Mouse (Mus musculus) midbrain, embryonic 13.5 days (tissue): ENCODE measurements at regions not wholly inside any gene's neighbourhood (a gene's known extent, or its start where the extent isn't known, plus 50 kb on each side); places are given as distances from the start of the nearest gene placed in this dataset.

Source experiments
- ATAC-seq: fragments of 200-750 bp; cut with Nextera tagmentation; 2 replicates; pipeline ENCODE4 v1.8.0; 2017; ENCODE audit warnings: mild to moderate bottlenecking, moderate TSS enrichment, moderate library complexity
- H3K27ac ChIP-seq: fragments of 300-500 bp; sonication (generic); 2 replicates; pipeline ENCODE4 v1.5.1; 2015; ENCODE audit warnings: inconsistent platforms, mild to moderate bottlenecking, moderate library complexity
- H3K27me3 ChIP-seq: fragments of 300-500 bp; sonication (generic); 2 replicates; pipeline ENCODE4 v1.6.1; 2015; ENCODE audit warnings: mild to moderate bottlenecking, inconsistent platforms
- H3K36me3 ChIP-seq: fragments of 300-500 bp; sonication (generic); 2 replicates; pipeline ENCODE4 v1.6.1; 2015; ENCODE audit warnings: mild to moderate bottlenecking, inconsistent platforms
- H3K4me1 ChIP-seq: fragments of 300-500 bp; sonication (generic); replicated peaks from 2 replicates; pipeline ENCODE4 v1.6.1; 2015; ENCODE audit warnings: inconsistent platforms
- H3K4me2 ChIP-seq: fragments of 300-500 bp; sonication (generic); replicated peaks from 2 replicates; pipeline ENCODE4 v1.6.1; 2015; ENCODE audit warnings: moderate library complexity, mild to moderate bottlenecking, inconsistent platforms
- H3K4me3 ChIP-seq: fragments of 300-500 bp; sonication (generic); replicated peaks from 2 replicates; pipeline ENCODE4 v1.5.1; 2015; ENCODE audit warnings: mild to moderate bottlenecking, inconsistent platforms
- H3K9ac ChIP-seq: fragments of 300-500 bp; sonication (generic); replicated peaks from 2 replicates; pipeline ENCODE4 v1.6.1; 2015; ENCODE audit warnings: mild to moderate bottlenecking, inconsistent platforms
- H3K9me3 ChIP-seq: fragments of 300-500 bp; sonication (generic); 2 replicates; pipeline ENCODE4 v1.6.1; 2016; ENCODE audit warnings: mild to moderate bottlenecking, inconsistent platforms
- WGBS: fragments of 180-500 bp; shearing (Covaris S2); methylation state at CpG from one replicate; pipeline ENCODE4 v1.1.7; 2015; 5-methylcytosine and 5-hydroxymethylcytosine counted together

DNA sequence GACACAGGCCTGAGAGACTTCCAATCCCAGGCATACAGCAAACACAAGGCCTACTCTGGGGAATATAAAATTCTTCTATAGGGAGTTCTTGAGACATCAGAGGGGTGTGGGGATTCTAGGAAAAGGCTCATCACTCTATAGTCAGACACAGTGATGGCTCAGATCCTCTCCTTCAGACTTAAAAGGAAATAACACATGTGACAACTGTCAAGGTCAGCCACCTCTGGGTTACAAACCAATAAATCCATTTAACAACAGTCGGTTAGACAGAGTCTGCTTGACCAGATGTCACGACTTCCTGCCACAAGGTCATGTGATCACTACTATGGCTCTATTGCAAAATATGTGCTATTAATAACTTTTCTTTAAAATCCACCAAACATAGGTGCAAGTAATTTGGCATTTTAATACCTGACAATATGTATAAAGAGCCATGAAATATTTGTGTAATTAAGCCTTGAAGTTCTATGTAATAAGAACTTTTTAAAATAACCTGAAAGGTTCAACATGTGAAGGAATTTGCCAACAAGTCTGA, 94.1 kb upstream of the Lpar1 start:
- no peak overlapping the region for H3K9ac ChIP-seq
- H3K4me2 ChIP-seq, result no peak overlapping the region
- H3K9me3 ChIP-seq, result no peaks in the 10 kb centered on the region
- no peak overlapping the region for H3K27ac ChIP-seq
- no peak for ATAC-seq
- H3K4me1 ChIP-seq, result no peaks in the 10 kb centered on the region
- H3K27me3 ChIP-seq, result no peaks in the 10 kb centered on the region
- WGBS, result 83% methylated on average over 2 of the region's 2 CpGs
- no peaks in the 10 kb centered on the region for H3K36me3 ChIP-seq
- no peak overlapping the region for H3K4me3 ChIP-seq

DNA sequence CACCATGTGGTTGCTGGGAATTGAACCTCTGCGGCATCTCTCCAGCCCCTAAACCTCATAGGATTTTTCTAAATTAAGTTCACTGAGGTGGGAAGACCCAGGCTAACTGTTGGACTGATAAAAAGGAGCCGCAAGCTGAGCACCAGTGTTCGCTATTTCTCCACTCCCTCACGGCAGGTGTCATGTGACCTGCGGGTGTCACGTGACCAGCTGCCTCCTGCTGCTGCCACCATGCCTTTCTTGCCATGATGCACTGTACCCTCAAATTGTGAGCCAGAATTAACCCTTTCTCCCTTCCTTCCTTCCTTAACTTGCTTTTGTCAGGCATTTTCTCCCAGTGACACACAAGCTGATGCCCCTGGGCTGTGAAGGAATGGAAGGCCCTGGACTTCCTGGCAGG, 93.1 kb upstream of the Lpar1 start:
- ATAC-seq, result no peak
- Histone ChIP-seq H3K4me2 (no peak overlapping the region), H3K4me1 (no peaks in the 10 kb centered on the region), H3K36me3 (no peaks in the 10 kb centered on the region), H3K27ac (no peak overlapping the region), H3K4me3 (no peak overlapping the region), H3K9me3 (no peaks in the 10 kb centered on the region), H3K27me3 (no peaks in the 10 kb centered on the region), H3K9ac (no peak overlapping the region)
- 94% methylated on average over 6 of the region's 6 CpGs for WGBS

DNA sequence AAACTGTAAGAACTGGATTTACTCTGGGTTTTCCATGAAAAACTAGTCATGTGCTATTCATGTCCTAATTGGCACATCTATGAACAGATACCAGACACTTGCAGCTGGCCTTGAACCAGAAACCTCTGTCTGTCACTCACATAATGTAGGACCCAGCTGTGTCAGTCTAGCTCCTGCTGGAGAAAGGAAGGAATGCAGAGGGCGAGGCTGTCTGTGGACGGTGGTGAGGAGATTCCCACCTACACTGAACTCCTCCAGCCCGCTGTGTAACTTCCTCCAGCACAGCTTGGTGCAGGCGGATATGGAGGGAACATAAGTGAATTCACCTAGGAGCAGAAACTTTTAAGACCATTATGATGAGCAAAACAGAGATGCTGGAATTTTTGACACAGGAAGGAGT, 89.7 kb upstream of the Lpar1 start:
- Histone ChIP-seq H3K9ac (no peak overlapping the region), H3K4me1 (no peaks in the 10 kb centered on the region), H3K4me2 (no peak overlapping the region), H3K27me3 (no peaks in the 10 kb centered on the region), H3K36me3 (no peaks in the 10 kb centered on the region), H3K4me3 (no peak overlapping the region), H3K9me3 (no peaks in the 10 kb centered on the region), H3K27ac (no peak overlapping the region)
- ATAC-seq, result no peak
- 73% methylated on average over 4 of the region's 4 CpGs for WGBS

DNA sequence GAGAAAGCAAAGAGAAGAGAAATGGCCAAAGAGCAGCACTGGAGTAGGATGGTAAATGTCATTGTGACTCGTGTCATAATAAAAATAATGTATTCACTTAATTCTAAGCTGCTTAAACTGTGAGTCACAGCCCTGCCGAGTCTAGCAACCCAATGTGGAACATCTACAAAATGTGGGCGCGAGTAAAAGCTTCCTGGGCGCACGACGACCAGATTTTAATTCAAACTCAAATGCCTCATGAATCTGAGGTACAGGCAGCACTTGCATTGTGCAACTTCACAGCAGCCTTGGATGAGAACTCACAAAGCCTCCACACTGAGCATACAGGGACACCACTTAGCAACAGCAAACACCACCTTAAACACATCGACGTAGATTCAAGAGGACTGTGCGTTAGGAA, 88.5 kb upstream of the Lpar1 start:
- ATAC-seq, result no peak
- WGBS, result 88% methylated on average over 10 of the region's 10 CpGs
- no peak overlapping the region for H3K4me3 ChIP-seq
- H3K27me3 ChIP-seq, result no peaks in the 10 kb centered on the region
- H3K9me3 ChIP-seq, result no peaks in the 10 kb centered on the region
- no peak overlapping the region for H3K9ac ChIP-seq
- H3K36me3 ChIP-seq, result no peaks in the 10 kb centered on the region
- H3K4me2 ChIP-seq, result no peak overlapping the region
- H3K4me1 ChIP-seq, result no peaks in the 10 kb centered on the region
- no peak overlapping the region for H3K27ac ChIP-seq

DNA sequence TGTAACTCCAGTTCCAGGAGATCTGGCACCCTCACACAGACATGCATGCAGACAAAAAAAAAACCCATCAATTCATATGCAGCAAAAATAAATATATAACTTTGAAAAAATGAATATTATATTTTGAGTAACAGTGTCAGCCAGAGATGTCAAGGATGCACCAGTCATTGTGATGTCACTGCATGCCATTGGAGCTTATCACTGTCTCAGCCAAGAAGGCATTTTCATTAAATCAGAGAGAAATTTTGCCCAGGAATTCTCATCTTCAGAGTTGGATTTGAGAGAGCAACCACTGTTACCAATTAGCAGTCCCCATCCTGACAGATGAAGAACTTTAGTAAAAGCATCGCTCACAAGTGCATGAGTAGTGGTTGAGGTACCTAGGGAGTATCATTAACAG, 79.0 kb upstream of the Lpar1 start:
- H3K27me3 ChIP-seq, result no peaks in the 10 kb centered on the region
- H3K4me3 ChIP-seq, result no peak overlapping the region
- H3K36me3 ChIP-seq, result no peaks in the 10 kb centered on the region
- H3K4me2 ChIP-seq, result no peak overlapping the region
- ATAC-seq, result no peak
- H3K9me3 ChIP-seq, result 0 out of 2 replicates have a peak, but pooled peaks cover 5% of the 10 kb centered on the region
- no peaks in the 10 kb centered on the region for H3K4me1 ChIP-seq
- H3K9ac ChIP-seq, result no peak overlapping the region
- 98% methylated on average over 1 of the region's 1 CpGs for WGBS
- no peak overlapping the region for H3K27ac ChIP-seq

DNA sequence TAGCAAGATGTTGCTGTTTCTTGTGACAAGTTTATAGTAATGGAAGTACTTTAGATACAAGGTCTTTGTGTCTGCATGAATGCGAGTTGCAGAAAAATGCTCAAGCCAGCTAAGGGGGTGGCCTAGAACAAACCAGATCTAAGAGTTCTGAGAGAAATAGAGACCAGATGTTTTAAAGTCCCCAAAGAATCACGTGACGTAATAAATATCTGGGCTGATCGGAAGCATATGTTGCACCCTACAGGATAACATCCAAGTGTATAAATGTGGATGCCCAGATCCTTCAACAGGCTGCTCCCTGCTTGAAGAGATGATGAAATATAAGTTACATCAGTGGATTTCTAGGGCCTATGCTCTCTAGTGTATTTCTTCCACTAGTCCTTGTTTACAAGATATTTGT, 77.7 kb upstream of the Lpar1 start:
- no peaks in the 10 kb centered on the region for H3K36me3 ChIP-seq
- H3K4me3 ChIP-seq, result no peak overlapping the region
- H3K9ac ChIP-seq, result no peak overlapping the region
- H3K27ac ChIP-seq, result no peak overlapping the region
- no peak overlapping the region for H3K4me2 ChIP-seq
- no peaks in the 10 kb centered on the region for H3K4me1 ChIP-seq
- WGBS, result 94% methylated on average over 4 of the region's 4 CpGs
- 0 out of 2 replicates have a peak, but pooled peaks cover 5% of the 10 kb centered on the region for H3K9me3 ChIP-seq
- ATAC-seq, result no peak
- H3K27me3 ChIP-seq, result no peaks in the 10 kb centered on the region

DNA sequence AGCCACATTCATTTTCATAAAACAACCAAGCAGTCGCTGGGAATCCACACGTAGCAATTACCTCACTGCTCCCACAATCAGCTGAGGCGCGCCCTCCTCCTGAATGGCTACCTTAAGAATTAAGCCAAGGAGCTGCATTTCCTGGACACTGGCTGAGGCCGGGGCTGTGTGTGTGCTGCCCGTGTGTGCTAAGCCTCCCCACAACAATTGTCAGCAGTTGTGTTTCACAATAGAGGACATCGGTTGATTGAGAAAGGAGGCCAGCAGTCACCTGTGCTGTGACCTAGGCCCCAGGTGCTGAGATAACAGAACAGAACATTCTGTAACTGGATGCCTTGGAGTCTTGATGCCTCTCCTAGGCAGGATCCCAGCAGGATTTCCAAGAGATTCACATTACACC, 73.3 kb upstream of the Lpar1 start:
- Histone ChIP-seq H3K4me3 (no peak overlapping the region), H3K36me3 (no peaks in the 10 kb centered on the region), H3K9ac (no peak overlapping the region), H3K4me1 (no peaks in the 10 kb centered on the region), H3K9me3 (0 out of 2 replicates have a peak, but pooled peaks cover 5% of the 10 kb centered on the region), H3K27me3 (no peaks in the 10 kb centered on the region), H3K4me2 (no peak overlapping the region), H3K27ac (no peak overlapping the region)
- ATAC-seq, result no peak
- 60% methylated on average over 7 of the region's 7 CpGs for WGBS

DNA sequence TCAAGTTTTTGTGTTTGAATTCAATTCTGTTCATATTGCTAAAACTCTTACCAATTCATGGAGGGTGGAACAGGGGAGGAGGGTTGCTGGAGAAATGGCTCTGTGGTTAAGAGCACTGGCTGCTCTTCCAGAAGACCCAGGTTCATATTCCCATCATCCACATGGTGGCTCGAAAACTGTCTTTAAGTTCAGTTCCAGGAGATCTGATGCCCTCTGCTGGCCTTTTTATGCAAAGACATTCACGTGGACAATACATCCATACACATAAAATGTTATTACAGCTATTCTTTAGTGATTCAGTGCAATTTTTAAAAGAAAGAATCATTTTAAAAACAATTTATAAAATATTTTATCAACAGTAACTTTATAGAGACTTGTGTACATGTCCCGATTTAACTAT, 70.4 kb upstream of the Lpar1 start:
- Histone ChIP-seq H3K4me1 (no peaks in the 10 kb centered on the region), H3K4me3 (no peak overlapping the region), H3K9ac (no peak overlapping the region), H3K27ac (no peak overlapping the region), H3K36me3 (no peaks in the 10 kb centered on the region), H3K9me3 (no peaks in the 10 kb centered on the region), H3K27me3 (no peaks in the 10 kb centered on the region), H3K4me2 (no peak overlapping the region)
- ATAC-seq, result no peak
- 67% methylated on average over 3 of the region's 3 CpGs for WGBS

DNA sequence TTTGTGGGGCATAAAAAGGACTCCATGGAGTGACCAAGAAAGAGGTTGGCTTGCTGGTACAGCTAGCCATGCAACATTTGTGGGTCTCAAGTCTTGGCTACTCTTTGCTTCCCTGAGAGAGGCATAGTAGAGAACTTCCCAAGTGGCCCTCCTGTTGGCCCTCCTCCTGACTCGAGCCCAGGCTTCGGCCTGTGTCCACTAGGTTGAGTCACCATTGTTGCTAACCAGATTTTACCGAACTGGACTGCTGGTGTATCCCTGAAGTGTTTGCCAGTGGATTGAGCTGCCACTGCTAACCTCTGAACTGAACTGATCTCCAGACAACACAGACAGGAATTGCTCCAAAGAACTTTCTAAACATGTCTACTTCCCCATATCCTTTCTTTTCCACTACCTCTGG, 66.9 kb upstream of the Lpar1 start:
- Histone ChIP-seq H3K9me3 (no peaks in the 10 kb centered on the region), H3K27me3 (no peaks in the 10 kb centered on the region), H3K4me3 (no peak overlapping the region), H3K9ac (no peak overlapping the region), H3K36me3 (no peaks in the 10 kb centered on the region), H3K4me1 (no peaks in the 10 kb centered on the region), H3K4me2 (no peak overlapping the region), H3K27ac (no peak overlapping the region)
- no peak for ATAC-seq
- WGBS, result 90% methylated on average over 3 of the region's 3 CpGs

DNA sequence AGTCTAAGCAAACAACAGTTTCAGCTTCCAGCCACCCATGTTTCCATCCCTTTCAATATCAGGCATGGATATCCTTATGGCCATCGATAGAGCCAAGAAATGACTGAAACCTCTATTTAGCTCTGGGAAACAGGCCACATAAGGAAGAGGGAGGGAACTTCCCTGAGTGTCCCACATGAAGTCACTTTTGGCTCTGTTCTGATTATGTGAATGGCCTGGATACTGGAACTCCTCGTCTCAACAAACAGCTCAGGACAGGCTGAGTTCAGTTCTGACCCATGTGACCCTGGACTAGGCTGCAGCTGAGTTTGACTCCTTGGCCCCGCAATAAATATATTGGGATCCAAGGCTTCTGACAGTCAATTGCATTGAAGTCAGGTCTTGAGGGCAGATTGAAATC, 63.6 kb upstream of the Lpar1 start:
- H3K4me2 ChIP-seq, result no peak overlapping the region
- no peak for ATAC-seq
- H3K27me3 ChIP-seq, result no peaks in the 10 kb centered on the region
- no peak overlapping the region for H3K4me3 ChIP-seq
- H3K9ac ChIP-seq, result no peak overlapping the region
- H3K27ac ChIP-seq, result no peak overlapping the region
- H3K36me3 ChIP-seq, result no peaks in the 10 kb centered on the region
- 93% methylated on average over 3 of the region's 3 CpGs for WGBS
- H3K9me3 ChIP-seq, result no peaks in the 10 kb centered on the region
- H3K4me1 ChIP-seq, result no peaks in the 10 kb centered on the region

DNA sequence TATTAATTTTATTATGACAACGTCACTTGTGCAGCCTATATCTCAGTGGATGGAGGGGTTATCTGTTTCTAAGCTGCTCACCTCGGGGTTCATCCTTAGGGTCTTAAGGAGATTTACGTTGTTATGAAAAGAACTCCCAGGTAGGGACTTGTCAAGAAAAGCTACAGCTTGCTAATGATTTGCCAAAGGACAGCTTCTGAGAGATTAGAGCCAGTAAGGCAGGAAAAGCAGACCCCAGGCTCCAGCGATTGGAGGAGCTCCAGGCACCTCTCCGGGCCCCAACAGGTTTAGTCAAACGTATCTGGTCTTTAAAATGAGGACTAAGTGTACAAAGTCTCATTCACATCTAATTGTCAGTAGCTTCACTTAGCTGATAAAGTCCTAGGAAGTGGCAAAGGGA, 59.8 kb upstream of the Lpar1 start:
- Histone ChIP-seq H3K9me3 (no peaks in the 10 kb centered on the region), H3K27me3 (no peaks in the 10 kb centered on the region), H3K4me2 (no peak overlapping the region), H3K9ac (no peak overlapping the region), H3K36me3 (no peaks in the 10 kb centered on the region), H3K27ac (no peak overlapping the region), H3K4me1 (no peaks in the 10 kb centered on the region), H3K4me3 (no peak overlapping the region)
- no peak for ATAC-seq
- 50% methylated on average over 6 of the region's 6 CpGs for WGBS

DNA sequence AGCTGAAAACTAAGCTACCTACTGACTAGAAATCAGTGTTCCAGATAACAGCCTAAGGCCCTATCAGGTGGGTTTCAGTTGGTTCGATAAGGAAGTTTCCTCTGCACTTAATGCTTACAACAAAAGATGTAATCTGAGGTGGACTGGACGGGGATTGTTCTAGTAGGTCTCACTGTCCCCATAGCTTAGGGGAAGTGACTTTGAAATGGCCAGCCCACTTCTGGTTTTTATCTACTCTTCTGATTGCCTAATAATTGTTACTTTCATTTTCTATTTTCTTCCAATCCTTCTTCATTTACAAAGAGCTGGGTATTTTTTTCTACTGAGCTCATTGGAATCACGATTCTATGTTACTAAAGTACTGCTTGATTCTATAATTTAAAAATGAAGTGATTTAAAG, 59.3 kb upstream of the Lpar1 start:
- Histone ChIP-seq H3K9me3 (no peaks in the 10 kb centered on the region), H3K27me3 (no peaks in the 10 kb centered on the region), H3K9ac (no peak overlapping the region), H3K4me1 (no peaks in the 10 kb centered on the region), H3K36me3 (no peaks in the 10 kb centered on the region), H3K4me2 (no peak overlapping the region), H3K4me3 (no peak overlapping the region), H3K27ac (no peak overlapping the region)
- WGBS, result 85% methylated on average over 3 of the region's 3 CpGs
- no peak for ATAC-seq

DNA sequence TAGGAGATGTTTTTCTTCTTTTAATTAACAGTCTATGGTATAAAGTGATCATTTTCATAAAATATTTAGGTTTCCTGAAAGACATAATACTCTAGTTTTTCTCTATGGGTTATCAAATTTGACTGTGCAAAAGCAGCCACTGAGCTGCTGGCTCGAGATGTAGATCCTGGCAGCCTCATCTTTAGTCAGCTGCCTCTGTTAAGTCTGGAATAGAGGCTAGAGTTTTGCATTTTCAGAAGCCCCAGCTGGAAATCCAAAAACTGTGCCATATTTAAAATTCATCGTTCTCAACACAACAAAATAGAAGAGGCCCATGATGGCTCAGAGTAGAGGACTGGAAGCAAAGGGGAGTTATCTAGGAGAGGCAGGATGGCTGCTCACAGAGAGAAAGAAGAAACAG, 53.8 kb upstream of the Lpar1 start:
- H3K4me1 ChIP-seq, result no peaks in the 10 kb centered on the region

More for the DNA sequence above, 53.8 kb upstream of the Lpar1 start:
- ATAC-seq, result no peak
- Histone ChIP-seq H3K9ac (no peak overlapping the region), H3K9me3 (no peaks in the 10 kb centered on the region), H3K27ac (no peak overlapping the region), H3K4me2 (no peak overlapping the region), H3K27me3 (no peaks in the 10 kb centered on the region), H3K4me3 (no peak overlapping the region), H3K36me3 (no peaks in the 10 kb centered on the region)
- WGBS, result 89% methylated on average over 2 of the region's 2 CpGs
